In genomic region chr1:193284228-193284779, GRCm38 (mm10) we compare ENCODE assay signal across 24 mouse cellular contexts. TPM values are rescaled to one million over a fixed set of nuclear protein-coding genes. Genes with fewer than 3 reads are reported as not detected.
DNase-seq lines count a peak whose midpoint lies in the region; ATAC-seq lines count a peak whose summit lies in the region.
"Had no signal": no experiment of that assay in that cellular context is flagged by ENCODE, and none has a peak within 500 bp of the region (broad histone marks: within the 10 kb centered on the region; RNA-seq: fewer than 3 reads in every experiment).

No protein-coding gene starts in this region.

- DNase-seq in heart, postnatal 14 days: no peak
- DNase-seq in liver, embryonic 13.5 days: no peak
- no peak for DNase-seq in liver, embryonic 11.5 days (ENCODE audit: low spot score)
- DNase-seq in gastrocnemius, postnatal 10 days: no peak
- DNase-seq: adrenal gland, postnatal 25 days; cerebellum, adult 2 months; cerebellum, postnatal 36 days; gastrocnemius, adult 2 months; heart, adult 18-20 months; heart, postnatal 4 days; kidney, adult 18-20 months; lung, embryonic 14.5 days; lung, postnatal 4 days; right cerebral cortex, adult 18-20 months had no signal

- no peak overlapping the region for H3K9ac ChIP-seq in heart, embryonic 15.5 days
- no peak overlapping the region for H3K9ac ChIP-seq in liver, embryonic 13.5 days
- no peak overlapping the region for H3K9ac ChIP-seq in liver, embryonic 11.5 days (ENCODE audit: low read depth, low read length)
- H3K9ac ChIP-seq in neural tube, embryonic 14.5 days (replicated peaks; ENCODE audit: low read depth, low read length): no peak overlapping the region
- H3K9ac ChIP-seq: embryonic facial prominence, embryonic 15.5 days; heart, embryonic 13.5 days; lung, embryonic 14.5 days; midbrain, embryonic 12.5 days had no signal

- H3K36me3 ChIP-seq in heart, embryonic 15.5 days: no peaks in the 10 kb centered on the region
- no peaks in the 10 kb centered on the region for H3K36me3 ChIP-seq in liver, embryonic 13.5 days
- H3K36me3 ChIP-seq in liver, embryonic 11.5 days (ENCODE audit: control insufficient read depth, insufficient read depth, low read length): no peaks in the 10 kb centered on the region
- H3K36me3 ChIP-seq in neural tube, embryonic 14.5 days (ENCODE audit: control insufficient read depth, insufficient read depth, low read length): no peaks in the 10 kb centered on the region
- H3K36me3 ChIP-seq: embryonic facial prominence, embryonic 15.5 days; forebrain, embryonic 10.5 days; heart, embryonic 13.5 days; midbrain, embryonic 12.5 days had no signal

- no peaks in the 10 kb centered on the region for H3K9me3 ChIP-seq in heart, embryonic 15.5 days (replicated peaks)
- H3K9me3 ChIP-seq in liver, embryonic 13.5 days (replicated peaks): no peaks in the 10 kb centered on the region
- H3K9me3 ChIP-seq in liver, embryonic 11.5 days (ENCODE audit: control insufficient read depth, low read length): no peaks in the 10 kb centered on the region
- no peaks in the 10 kb centered on the region for H3K9me3 ChIP-seq in neural tube, embryonic 14.5 days (ENCODE audit: control insufficient read depth, low read length)
- H3K9me3 ChIP-seq: embryonic facial prominence, embryonic 15.5 days; forebrain, embryonic 10.5 days; heart, embryonic 13.5 days; midbrain, embryonic 12.5 days had no signal

- no peak overlapping the region for H3K27ac ChIP-seq in heart, embryonic 15.5 days
- no peak overlapping the region for H3K27ac ChIP-seq in liver, embryonic 13.5 days
- no peak overlapping the region for H3K27ac ChIP-seq in liver, embryonic 11.5 days (ENCODE audit: low read depth, low read length)
- H3K27ac ChIP-seq in neural tube, embryonic 14.5 days (ENCODE audit: low read depth, low read length): no peak overlapping the region
- H3K27ac ChIP-seq: embryonic facial prominence, embryonic 15.5 days; forebrain, embryonic 10.5 days; gastrocnemius, adult 2 months; heart, embryonic 13.5 days; kidney, postnatal 0 days; midbrain, embryonic 12.5 days had no signal

- H3K4me1 ChIP-seq in heart, embryonic 15.5 days (replicated peaks): no peaks in the 10 kb centered on the region
- 0 out of 2 replicates have a peak, but pooled peaks cover 4% of the 10 kb centered on the region for H3K4me1 ChIP-seq in liver, embryonic 13.5 days (replicated peaks)
- no peaks in the 10 kb centered on the region for H3K4me1 ChIP-seq in liver, embryonic 11.5 days (replicated peaks; ENCODE audit: control insufficient read depth, insufficient read depth, low read length)
- no peaks in the 10 kb centered on the region for H3K4me1 ChIP-seq in neural tube, embryonic 14.5 days (ENCODE audit: control insufficient read depth, insufficient read depth, low read length)
- H3K4me1 ChIP-seq: embryonic facial prominence, embryonic 15.5 days; forebrain, embryonic 10.5 days; heart, embryonic 13.5 days; midbrain, embryonic 12.5 days had no signal

- no peak overlapping the region for H3K4me3 ChIP-seq in heart, embryonic 15.5 days
- no peak overlapping the region for H3K4me3 ChIP-seq in liver, embryonic 13.5 days (replicated peaks)
- no peak overlapping the region for H3K4me3 ChIP-seq in liver, embryonic 11.5 days (ENCODE audit: low read depth, low read length)
- H3K4me3 ChIP-seq in neural tube, embryonic 14.5 days (ENCODE audit: low read depth, low read length): no peak overlapping the region
- H3K4me3 ChIP-seq: embryonic facial prominence, embryonic 15.5 days; forebrain, embryonic 10.5 days; gastrocnemius, adult 2 months; heart, embryonic 13.5 days; midbrain, embryonic 12.5 days had no signal

- WGBS in heart, embryonic 15.5 days: 77% methylated on average over 7 of the region's 7 CpGs
- WGBS in liver, embryonic 13.5 days (ENCODE audit: insufficient replicate concordance): 64% methylated on average over 7 of the region's 7 CpGs
- 76% methylated on average over 7 of the region's 7 CpGs for WGBS in liver, embryonic 11.5 days
- 34% methylated on average over 7 of the region's 7 CpGs for WGBS in neural tube, embryonic 14.5 days

- ATAC-seq in heart, embryonic 15.5 days (replicated peaks; ENCODE audit: insufficient number of reproducible peaks, insufficient read depth, low FRiP score, low read depth): 0 out of 2 replicates have a peak, but pooled peaks have one; percentile 14
- peak; percentile 34; the same call in 1 of the 2 replicates for ATAC-seq in liver, embryonic 13.5 days (ENCODE audit: low read depth)
- no peak for ATAC-seq in liver, embryonic 11.5 days (replicated peaks; ENCODE audit: low FRiP score)
- ATAC-seq in granulocyte monocyte progenitor cell, adult 5-6 weeks (replicated peaks; ENCODE audit: poor library complexity, severe bottlenecking): 0 out of 2 replicates have a peak, but pooled peaks have one; percentile 15
- ATAC-seq in neural tube, embryonic 14.5 days (ENCODE audit: low read depth): peak; percentile 92
- ATAC-seq: activated CD4-positive, CD25-positive, alpha-beta regulatory T cell, adult 4 months; CD4-positive, CD25-positive, alpha-beta regulatory T cell, adult 4 months had no signal

- intact Hi-C loops in heart, postnatal 14 days (cut with DNase I): no loop called here

- no peak overlapping the region for H3K4me2 ChIP-seq in heart, embryonic 15.5 days
- no peak overlapping the region for H3K4me2 ChIP-seq in liver, embryonic 13.5 days
- H3K4me2 ChIP-seq in liver, embryonic 11.5 days: no peak overlapping the region
- no peak overlapping the region for H3K4me2 ChIP-seq in neural tube, embryonic 14.5 days (ENCODE audit: low read depth, low read length)
- H3K4me2 ChIP-seq: embryonic facial prominence, embryonic 15.5 days; heart, embryonic 13.5 days; lung, embryonic 14.5 days; midbrain, embryonic 12.5 days had no signal

- no peaks in the 10 kb centered on the region for H3K27me3 ChIP-seq in heart, embryonic 15.5 days
- no peaks in the 10 kb centered on the region for H3K27me3 ChIP-seq in liver, embryonic 13.5 days
- H3K27me3 ChIP-seq in liver, embryonic 11.5 days (replicated peaks; ENCODE audit: control insufficient read depth, insufficient read depth, low read length): no peaks in the 10 kb centered on the region
- no peaks in the 10 kb centered on the region for H3K27me3 ChIP-seq in neural tube, embryonic 14.5 days (ENCODE audit: control insufficient read depth, insufficient read depth, low read length)
- H3K27me3 ChIP-seq: embryonic facial prominence, embryonic 15.5 days; heart, embryonic 13.5 days; midbrain, embryonic 12.5 days had no signal

RNA-seq across cellular contexts. Expression of gene G0s2, which starts 11.3 kb away (rescaled TPM):
- 103 and 106 TPM in 2 replicates for polyA plus RNA-seq in heart, embryonic 15.5 days (2015; fragmentation: Nextera tagmentation; extraction: Ambion mirVana)
- 10 to 100 TPM; 43.4 to 57.3 TPM for total RNA-seq in heart, postnatal 14 days (2021)
- polyA plus RNA-seq in liver, embryonic 13.5 days (2015; fragmentation: Nextera tagmentation; extraction: Ambion mirVana): 40.3 and 43.2 TPM in 2 replicates
- polyA plus RNA-seq in liver, embryonic 11.5 days (2014; fragmentation: Nextera tagmentation; extraction: Ambion mirVana): 33.2 and 33.3 TPM in 2 replicates
- 1.8 and 2.3 TPM in 2 replicates for total RNA-seq in granulocyte monocyte progenitor cell, adult 5-6 weeks (2014; fragmentation: Nextera tagmentation)
- total RNA-seq in granulocyte monocyte progenitor cell, adult 5-6 weeks (2017): 7.5 and 20.4 TPM in 2 replicates
- polyA plus RNA-seq in neural tube, embryonic 14.5 days (2014; fragmentation: Nextera tagmentation; extraction: Ambion mirVana): 5.6 and 6.9 TPM in 2 replicates
- total RNA-seq in gastrocnemius, postnatal 10 days (2021): 10 to 100 TPM; 24.8 to 30.4 TPM

RNA-seq across cellular contexts. Expression of gene Hsd11b1, which starts 20.4 kb away (rescaled TPM):
- 1.9 and 4.6 TPM in 2 replicates for polyA plus RNA-seq in heart, embryonic 15.5 days (2015; fragmentation: Nextera tagmentation; extraction: Ambion mirVana)
- total RNA-seq in heart, postnatal 14 days (2021): 1 to 10 TPM; 2.2 to 2.4 TPM
- 2.0 and 2.1 TPM in 2 replicates for polyA plus RNA-seq in liver, embryonic 13.5 days (2015; fragmentation: Nextera tagmentation; extraction: Ambion mirVana)
- 1.1 and 1.8 TPM in 2 replicates for polyA plus RNA-seq in liver, embryonic 11.5 days (2014; fragmentation: Nextera tagmentation; extraction: Ambion mirVana)
- 19.3 and 43.7 TPM in 2 replicates for total RNA-seq in granulocyte monocyte progenitor cell, adult 5-6 weeks (2014; fragmentation: Nextera tagmentation)
- total RNA-seq in granulocyte monocyte progenitor cell, adult 5-6 weeks (2017): 27.4 and 31.4 TPM in 2 replicates
- not detected in 2 replicates for polyA plus RNA-seq in neural tube, embryonic 14.5 days (2014; fragmentation: Nextera tagmentation; extraction: Ambion mirVana)
- total RNA-seq in gastrocnemius, postnatal 10 days (2021): 1 to 10 TPM; 4.0 to 4.3 TPM
- polyA plus RNA-seq: midbrain, embryonic 12.5 days had no signal
